Mouse (Mus musculus): ENCODE results near the gene Upb1.
"Not testable (repeated sequence)": the region's sequence is repeated elsewhere in the genome, so short reads cannot be mapped to it uniquely, and the experiment has no call there.

Gene Upb1

GRCm38 (mm10) chr10:75400958-75401357 is at the start of gene Upb1:
TSS of gene Upb1 (plus strand) at chr10:75401115.
- no peak for DNase-seq

GRCm38 (mm10) chr10:75352541-75352940 is 48.4 kb upstream of the Upb1 start:
- no peak for DNase-seq

GRCm38 (mm10) chr10:75353838-75354241 is 47.1 kb upstream of the Upb1 start:
- not testable (repeated sequence) for DNase-seq

GRCm38 (mm10) chr10:75355341-75355740 is 45.6 kb upstream of the Upb1 start:
- no peak for DNase-seq

DNA sequence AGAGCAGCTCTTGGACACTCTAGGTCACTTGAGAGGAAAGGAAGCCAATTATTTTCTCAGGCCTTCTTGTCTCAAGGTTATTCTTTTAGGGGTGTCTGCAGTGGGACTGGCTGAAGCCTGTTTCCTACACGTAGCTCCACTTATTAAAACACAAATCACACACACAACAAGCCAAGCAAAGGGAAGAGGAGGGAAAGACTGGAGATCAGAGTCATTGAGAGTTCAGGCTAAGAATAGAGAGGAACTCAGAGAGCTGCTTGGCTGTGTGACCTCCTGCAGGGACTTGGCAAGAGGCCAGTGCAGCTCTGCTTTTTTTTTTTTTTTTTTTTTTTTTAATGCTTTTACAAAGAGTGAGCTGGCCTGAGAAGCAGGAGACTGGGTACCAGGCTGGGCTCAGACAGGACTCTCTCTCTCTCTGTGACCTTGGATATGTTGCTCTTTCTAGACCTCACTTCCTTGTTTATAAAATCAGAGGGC is 36.7 kb upstream of the Upb1 start:
- peak; percentile 15 for DNase-seq

DNA sequence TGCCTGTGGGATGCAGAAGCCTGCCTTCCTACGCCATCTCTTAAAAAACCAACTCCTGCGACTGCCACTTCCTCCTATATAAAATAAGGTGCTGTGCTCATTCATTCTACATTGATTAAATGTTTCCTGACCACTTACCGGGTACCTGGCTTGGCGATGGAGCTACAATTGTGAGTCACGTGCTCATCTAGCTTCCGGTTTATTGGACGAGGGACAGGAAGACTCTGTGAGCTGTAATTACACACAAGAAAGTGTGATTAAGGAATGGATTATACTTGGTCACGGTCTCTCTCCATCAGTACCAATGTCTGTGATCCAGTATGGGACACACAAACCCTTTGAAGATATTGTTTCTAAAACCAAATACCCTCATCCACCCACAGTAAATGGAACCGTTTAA is 36.1 kb upstream of the Upb1 start:
- no peak for DNase-seq

DNA sequence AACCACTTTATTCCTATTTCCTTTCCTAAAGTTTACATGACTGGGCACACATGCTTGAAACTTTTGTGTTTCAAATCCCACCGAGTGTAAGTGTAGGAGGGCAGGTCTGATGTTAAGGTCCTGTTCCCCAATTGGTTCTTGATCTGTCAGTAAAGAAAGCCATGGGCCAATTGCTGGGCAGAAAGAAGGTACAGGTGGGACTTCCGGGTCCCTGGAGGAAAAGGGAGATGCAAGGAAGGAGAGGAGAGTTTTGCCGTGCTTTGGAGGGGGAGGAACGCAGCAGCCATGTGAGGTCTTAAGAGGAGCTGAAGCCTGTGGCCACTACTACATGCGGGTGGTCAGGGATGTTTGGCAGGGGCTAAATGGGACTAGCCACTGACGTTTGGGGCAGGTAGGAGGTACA is 35.7 kb upstream of the Upb1 start:
- no peak for DNase-seq

- peak; percentile 14 for DNase-seq
Measured at GRCm38 (mm10) chr10:75373655-75374351, 27.1 kb upstream of the Upb1 start.

- no peak for DNase-seq
Measured at GRCm38 (mm10) chr10:75378688-75379087, 22.2 kb upstream of the Upb1 start.

- DNase-seq = no peak
Measured at GRCm38 (mm10) chr10:75390156-75390555, 10.8 kb upstream of the Upb1 start.

- peak; percentile 19 for DNase-seq
Measured at GRCm38 (mm10) chr10:75390832-75391231, 10.1 kb upstream of the Upb1 start.

- no peak for DNase-seq
Measured at GRCm38 (mm10) chr10:75394796-75395195, 6.1 kb upstream of the Upb1 start.

DNA sequence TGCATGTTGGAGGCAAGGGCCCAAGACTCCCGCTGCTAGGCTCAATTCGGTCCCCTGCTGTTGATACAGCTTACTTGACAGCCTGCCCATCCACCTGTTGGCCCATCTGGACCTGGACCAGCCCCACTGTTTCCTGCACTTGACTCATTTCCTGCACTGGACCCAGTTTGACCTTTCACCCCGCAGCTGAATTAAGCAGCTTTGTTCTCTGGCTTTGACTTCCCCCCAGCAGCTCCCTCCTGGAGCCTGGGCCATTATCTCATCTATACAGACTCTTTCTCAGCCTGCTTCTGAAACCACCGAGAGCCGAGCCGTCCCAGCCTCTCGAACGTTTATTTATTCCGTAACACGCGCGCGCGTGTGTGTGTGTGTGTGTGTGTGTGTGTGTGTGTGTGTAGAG is 3.9 kb upstream of the Upb1 start:
- peak; percentile 60 for DNase-seq

- no peak for DNase-seq
Measured at GRCm38 (mm10) chr10:75405916-75406315, 5.0 kb downstream of the Upb1 start.

DNA sequence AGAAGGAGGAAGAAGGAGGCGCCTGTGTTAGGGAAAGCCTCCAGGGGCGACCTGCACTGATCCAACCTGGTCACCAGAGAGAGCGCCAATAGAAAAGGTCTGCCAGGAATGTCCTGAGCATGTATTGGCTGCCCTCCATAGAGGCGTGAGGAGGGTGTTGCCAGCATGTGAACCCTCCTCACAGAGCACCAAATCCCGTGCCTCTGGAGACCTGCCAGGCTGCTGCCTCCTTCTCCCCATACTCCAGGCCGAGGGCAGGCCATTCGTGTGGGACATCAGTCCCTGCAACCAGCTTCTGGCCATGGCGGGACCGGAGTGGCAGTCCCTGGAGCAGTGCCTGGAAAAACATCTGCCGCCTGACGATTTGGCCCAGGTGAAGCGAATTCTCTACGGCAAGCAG is 5.8 kb downstream of the Upb1 start:
- DNase-seq = peak; percentile 66

DNA sequence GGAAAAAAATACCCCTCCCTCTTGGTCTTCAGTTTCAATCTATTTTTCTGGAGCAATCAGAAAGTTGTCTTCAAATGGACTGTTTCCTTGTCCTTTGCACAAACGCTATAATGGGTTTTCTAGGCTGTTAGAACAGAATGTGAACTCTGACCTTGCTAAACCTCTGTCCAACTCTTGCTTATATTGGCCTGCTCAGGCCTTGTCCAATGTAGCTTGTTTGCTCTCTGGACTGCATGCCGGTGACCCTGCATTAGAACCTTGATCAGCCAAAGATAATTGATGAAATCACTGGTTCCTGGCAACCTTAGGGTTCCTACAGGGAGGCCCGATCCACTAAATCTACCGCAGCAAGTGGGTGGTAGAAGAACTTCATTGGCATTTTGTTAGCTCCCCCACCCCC is 6.8 kb downstream of the Upb1 start:
- no peak for DNase-seq

DNA sequence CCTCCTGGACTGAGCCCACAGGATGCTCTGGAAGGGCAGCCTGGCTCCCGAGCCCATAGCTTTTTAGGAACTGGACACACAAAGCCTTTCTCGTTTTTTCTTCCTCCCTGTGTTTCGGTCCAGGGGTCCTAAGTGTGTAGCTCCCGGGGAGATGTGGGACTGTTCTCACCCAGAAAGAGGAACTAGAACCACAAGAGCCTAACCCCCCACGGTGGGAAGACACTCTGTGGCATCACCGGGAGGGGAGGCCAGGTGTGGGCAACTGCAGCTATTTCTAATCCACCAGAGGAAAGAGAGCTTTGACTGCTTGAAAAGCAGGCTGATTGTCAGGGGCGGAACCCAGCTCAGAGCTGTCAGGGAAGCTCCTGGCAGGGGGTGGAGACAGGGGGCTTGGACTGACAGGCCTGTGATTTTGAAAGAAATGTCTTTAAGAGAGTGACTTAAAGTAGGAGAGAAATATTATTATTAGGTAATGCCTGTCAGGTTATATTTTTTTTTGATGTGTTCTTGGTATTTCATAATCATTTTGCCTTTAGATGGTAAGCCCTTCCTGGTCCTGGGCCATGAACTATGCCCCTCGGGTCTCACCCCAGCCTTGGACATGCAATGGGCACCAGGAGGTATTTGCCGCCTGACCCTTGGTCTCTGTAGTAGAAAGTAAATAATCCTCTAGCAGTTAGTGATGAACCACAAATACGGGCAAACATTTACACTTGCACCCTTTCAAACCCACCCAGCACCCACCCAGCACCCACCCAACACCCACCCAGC is 10.6 kb downstream of the Upb1 start:
- DNase-seq = not testable (repeated sequence)

- DNase-seq = no peak
Measured at GRCm38 (mm10) chr10:75412114-75413103, 11.5 kb downstream of the Upb1 start.

- no peak for DNase-seq
Measured at GRCm38 (mm10) chr10:75414925-75415324, 14.0 kb downstream of the Upb1 start.

GRCm38 (mm10) chr10:75417363-75418042 is 16.6 kb downstream of the Upb1 start:
- DNase-seq = no peak

- DNase-seq = no peak
Measured at GRCm38 (mm10) chr10:75418747-75419146, 17.8 kb downstream of the Upb1 start.

DNA sequence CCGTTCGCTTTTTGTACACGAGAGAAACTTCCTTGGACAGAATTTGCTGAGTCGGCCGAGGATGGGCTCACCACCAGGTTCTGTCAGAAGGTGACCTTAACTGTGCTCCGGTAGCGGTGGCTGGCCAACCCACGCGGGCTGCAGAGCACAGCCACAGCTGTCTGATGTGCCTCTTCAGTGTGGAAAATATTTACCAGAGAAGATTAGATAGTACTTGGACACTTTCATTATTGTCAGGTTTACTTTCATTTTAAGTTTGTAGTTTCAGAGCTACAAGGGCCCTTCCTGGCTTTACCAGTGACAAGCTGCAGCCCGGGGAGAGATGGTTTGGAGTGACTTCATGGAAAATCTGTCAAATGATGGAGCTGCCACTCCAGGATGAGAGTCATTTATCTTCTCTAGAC is 23.6 kb downstream of the Upb1 start:
- no peak for DNase-seq
